Mouse (Mus musculus) E14TG2a.4 (cell line): ENCODE measurements around the gene Sla2.

Experiments used
- CTCF ChIP-seq: conservative IDR thresholded peaks from 2 replicates; pipeline ENCODE4 v1.5.1; 2014; ENCODE audit warnings: low read length
- NANOG ChIP-seq: IDR thresholded peaks from 2 replicates; pipeline ENCODE4 v1.6.1; 2014; ENCODE audit warnings: borderline replicate concordance, low read length, mixed read lengths
- POU5F1 ChIP-seq: IDR thresholded peaks from 2 replicates; pipeline ENCODE4 v1.6.1; 2014; ENCODE audit warnings: low read length, borderline replicate concordance

DNA sequence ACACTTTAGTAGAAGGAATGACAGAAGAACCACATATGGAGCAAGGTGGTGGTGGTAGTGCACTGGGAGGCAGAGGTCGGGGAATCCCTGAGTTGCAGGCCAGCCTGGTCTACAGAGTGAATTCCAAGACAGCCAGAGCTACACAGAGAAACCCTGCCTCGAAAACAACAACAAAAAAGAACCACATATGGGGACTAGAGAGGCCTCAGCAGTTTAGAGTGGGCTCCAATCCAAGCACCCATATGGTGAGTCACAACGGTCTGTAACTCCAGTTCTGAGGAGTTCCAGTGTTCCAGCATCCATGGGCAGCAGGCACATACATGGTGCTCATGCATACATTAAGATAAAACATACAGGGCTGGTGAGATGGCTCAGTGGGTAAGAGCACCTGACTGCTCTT lies 22.5 kb downstream of the Sla2 start:
- no peak for TF ChIP-seq POU5F1
- no peak for TF ChIP-seq CTCF
- TF ChIP-seq NANOG = no peak
